Mouse (Mus musculus) megakaryocyte, adult 5-6 weeks (primary cell): ENCODE measurements around the gene Fig4. TPM values are rescaled to one million over a fixed set of nuclear protein-coding genes. Genes with fewer than 3 reads are reported as not detected.
A peak's percentile ranks its signal among the peaks of the same experiment; 100 is the strongest.

Experiments used
- ATAC-seq: 2 replicates; pipeline ENCODE4 v1.8.0; 2016; ENCODE audit warnings: mild to moderate bottlenecking, inconsistent platforms; ENCODE audit not compliant: poor library complexity, severe bottlenecking
- total RNA-seq, 2 experiments: library from RNA; stranded (forward) in 1 of 2; stranded (reverse) in 1 of 2; fragments of 153-499, 151-499 nt in 1 of 2; fragments of 221-1000, 200-1000 nt in 1 of 2; gene quantifications; 2 replicates each; pipeline versions ENCODE4 v1.2.3 to v1.2.4; 2015 to 2017

Fig4 gene
- total RNA-seq (2015) (25.7 and 25.9 TPM in 2 replicates), total RNA-seq (2017) (30.9 and 32.1 TPM in 2 replicates)

DNA sequence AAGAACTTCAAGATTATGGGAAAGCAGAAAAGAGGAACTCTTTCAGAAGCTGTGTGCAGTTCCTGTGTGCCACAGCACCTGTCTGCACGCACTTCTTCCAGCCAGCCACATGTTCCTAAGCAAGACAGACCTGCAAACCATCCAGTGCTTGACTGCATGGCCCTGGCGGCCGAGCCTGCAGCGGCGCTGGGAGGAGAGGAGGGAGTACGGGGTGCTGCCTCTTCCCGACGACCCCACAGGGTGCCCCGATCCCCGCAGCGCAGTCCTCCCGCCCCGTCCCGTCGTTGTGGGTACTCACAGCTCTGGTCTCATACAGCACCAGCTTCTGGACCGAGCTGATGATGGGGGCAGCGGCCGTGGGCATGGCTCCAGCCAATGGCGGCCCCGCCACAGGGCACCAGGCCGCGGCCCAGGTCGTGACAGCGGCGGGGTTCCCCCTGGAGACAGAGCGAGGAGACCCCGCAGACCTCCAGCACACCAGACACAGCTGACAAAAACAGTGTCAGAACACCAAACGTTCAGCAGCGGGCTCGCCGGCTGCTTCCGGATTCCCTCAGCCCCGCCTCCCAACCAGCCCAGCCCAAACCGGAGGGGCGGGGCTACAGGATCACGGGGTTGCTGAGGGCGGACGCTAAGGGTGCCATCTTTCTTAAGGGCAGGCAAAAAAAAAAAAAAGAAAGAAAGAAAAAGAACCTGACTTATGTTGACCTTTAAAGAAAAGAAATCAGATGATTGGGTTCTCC lies at the start of gene Fig4:
TSS of gene Fig4 (minus strand) at position 572 of the 743 bp plus-strand sequence.
- peak; percentile 94 for ATAC-seq

DNA sequence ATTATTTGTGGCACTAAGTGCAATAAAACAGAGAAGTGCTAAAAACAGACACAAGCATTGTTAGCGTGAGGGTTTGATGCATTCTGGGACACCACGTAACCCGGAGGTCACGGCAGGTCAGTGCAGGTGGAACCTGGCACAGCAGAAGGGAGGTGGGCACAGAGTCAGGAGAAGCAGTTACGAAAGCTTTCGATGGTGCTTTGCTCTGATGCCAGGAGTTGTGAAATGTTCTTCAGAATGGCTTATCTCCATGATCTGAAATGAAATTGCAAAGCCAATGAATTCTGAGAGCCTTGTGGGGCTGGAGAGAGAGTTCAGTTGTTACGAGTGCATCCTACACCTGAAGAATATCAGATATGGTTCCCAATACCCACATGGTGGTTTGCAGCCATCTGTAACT lies 38.3 kb upstream of the Fig4 start:
- ATAC-seq = no peak

DNA sequence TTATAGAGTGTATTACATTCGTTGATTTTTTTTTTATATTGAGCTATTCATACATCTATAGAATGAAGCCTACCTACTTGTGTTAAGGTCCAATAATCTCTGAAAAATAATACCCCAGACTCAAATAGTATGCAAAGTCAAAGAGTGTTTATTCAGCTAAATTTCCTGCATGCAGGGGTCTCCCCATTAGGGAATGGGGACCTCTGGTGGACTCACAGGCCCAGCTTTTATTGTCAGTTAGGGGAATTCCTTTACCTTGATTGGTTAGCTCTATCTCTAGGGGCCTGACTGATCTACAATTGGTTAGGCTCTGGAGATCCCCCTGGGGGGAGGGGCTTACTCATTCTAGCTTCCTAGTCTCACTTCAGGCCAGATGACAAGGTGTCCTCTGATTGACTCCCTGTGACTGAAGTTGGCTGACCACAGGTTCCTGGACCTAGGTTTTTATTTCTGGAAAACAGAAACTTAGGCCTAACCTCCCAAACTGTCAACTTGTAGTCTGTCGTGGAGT lies 29.5 kb upstream of the Fig4 start:
- no peak for ATAC-seq

- ATAC-seq = no peak
Measured at GRCm38 (mm10) chr10:41315866-41316265, 12.8 kb upstream of the Fig4 start.

DNA sequence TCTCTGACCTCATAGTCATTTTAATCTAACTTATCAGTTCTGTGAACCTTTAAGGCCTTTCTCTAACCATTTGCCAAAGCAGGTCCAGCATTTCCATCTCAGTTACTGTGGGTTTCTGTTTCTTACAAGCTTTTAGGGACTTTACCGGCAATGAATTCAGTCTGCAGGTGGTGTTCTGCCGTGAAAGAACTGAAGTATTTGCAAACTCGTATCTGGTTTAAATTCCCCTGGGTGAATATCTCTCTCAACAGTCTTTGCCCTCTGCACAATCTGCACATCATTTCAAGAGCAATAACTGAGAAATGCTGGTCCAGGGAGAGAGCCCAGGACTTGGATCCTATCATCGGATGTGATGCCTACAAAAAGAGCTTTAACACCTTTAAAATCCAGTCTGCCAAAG lies 5.1 kb upstream of the Fig4 start:
- ATAC-seq = no peak

- ATAC-seq = no peak
Measured at GRCm38 (mm10) chr10:41304961-41305455, 1.9 kb upstream of the Fig4 start.

GRCm38 (mm10) chr10:41303639-41304444 lies 782 bp upstream of the Fig4 start, which contains the start of gene Ak9:
Gene Ak9 (plus strand): TSS chr10:41303980.
- ATAC-seq = peak; percentile 88

DNA sequence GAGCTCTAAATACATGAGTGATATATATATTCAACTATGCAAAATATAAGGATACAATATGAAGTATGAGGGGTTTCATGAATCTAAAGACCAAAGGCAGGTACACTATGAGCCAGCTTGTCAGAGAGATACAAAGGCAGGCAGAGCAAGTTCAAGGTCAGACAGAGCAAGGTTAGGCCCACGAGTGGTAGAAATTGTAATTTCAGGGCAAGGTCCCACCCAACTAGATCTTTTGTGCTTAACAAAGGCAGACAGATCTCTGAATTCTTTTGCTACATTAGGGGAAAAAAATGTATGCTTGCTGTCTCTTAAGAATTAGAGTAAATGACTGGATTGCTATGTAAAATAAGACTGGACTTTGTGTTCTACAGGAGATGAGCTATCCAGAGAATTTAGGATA lies 2.9 kb downstream of the Fig4 start:
- ATAC-seq = no peak

- ATAC-seq = peak; percentile 27
Measured at GRCm38 (mm10) chr10:41295145-41295544, 7.9 kb downstream of the Fig4 start.

- ATAC-seq = no peak
Measured at GRCm38 (mm10) chr10:41294734-41295133, 8.3 kb downstream of the Fig4 start.

- no peak for ATAC-seq
Measured at GRCm38 (mm10) chr10:41293019-41293418, 10.0 kb downstream of the Fig4 start.

DNA sequence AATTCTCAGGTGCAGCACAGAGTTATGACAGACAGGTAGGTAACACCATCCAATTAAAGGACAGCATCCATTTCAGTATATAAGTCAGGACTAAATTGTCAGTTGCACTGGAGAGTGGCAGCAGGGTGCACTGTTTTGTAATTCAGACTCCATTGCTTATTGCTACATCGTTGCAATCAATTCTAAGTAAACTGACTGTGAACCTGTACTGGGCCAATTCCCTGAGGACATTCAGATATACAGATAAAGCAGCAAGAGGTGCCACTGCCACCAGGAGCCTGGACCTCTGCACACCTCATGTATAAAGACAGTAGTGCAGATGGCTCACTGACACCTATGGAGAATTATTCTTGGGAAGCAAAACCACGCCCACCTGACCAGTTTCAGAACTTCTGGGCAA lies 12.0 kb downstream of the Fig4 start:
- ATAC-seq = no peak

DNA sequence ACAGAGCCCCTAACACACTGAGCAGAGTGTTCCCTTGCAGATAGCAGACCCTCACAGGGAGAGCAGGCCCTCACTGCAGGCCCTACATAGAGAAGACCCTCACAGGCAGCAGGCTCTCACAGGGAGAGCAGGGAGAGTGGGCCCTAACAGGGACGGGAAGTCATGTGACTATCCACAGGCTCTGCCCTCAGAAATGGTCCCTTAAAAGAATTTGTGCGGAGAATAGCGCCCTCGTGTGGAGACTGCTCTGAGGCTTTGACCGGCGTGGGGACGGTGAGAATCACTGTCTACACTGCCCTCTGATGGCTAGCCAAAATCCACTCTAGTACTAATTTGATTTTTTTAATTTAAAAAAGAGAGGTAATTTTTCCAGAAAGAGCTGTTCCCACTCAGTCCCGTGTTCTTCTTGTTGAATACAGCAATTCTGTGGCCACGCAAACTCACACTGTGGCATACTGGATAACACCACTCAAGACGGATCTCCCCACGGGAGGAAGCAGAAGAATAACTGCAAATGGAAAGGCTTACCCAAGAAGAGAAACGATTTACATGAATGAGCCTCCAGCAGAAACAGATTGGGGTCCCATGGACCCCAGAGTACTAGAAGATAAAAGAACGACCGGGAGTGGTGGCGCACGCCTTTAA lies 14.2 kb downstream of the Fig4 start:
- ATAC-seq = peak; percentile 93

DNA sequence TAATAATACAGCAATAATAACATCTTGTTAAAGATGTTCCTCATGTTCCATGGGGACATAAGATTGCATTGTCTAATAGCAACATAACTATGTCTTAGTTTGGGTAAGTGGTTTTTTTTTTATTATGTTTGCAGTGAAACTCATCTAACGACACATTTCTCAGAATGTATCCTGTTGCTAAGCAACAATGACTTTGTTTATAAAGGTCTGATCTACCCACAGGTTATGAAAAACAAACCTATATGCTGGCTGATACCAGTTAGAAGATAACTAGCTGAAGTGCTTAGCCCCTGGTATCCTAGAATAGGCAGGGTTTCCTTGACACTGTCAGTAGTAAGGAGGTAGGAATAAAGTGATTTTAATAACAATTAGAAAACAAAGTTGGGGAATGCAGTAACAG lies 15.0 kb downstream of the Fig4 start:
- no peak for ATAC-seq

DNA sequence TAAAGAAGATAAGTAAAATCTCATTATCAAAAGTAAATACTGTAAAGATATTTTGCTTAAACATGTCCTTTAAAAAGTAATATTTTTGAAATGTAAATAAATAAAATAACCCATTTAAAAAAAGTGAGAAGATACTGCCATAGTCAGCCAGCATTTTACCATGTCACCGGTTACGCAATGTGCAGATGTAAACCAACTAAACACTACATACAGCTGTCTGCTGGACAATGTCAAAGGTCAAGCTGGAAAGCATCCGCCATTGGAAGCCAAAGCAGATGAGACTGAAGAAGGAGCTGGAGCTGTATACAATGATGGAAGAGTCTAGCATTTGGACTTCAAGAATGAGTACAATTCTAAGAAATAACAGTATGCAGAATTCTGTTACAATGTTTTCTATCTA lies 15.4 kb downstream of the Fig4 start:
- no peak for ATAC-seq

DNA sequence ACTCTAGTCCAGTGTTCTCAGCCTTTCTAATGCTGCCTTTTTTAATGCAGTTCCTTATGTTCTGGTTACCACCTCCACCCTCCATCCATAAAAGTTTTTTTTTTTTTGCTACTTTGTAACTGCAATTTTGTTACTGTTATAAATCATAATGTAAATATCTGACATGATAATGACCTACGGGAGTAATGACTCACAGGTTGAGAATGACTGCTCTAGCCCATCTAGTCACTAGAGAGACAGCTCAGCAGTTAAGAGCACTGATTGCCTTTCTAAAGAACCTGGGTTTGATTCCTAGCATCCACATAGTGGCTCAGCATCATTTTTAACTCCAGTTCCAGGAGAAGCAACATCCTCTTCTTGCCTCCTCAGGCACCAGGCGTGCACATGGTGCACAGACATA lies 21.0 kb downstream of the Fig4 start:
- ATAC-seq = no peak

DNA sequence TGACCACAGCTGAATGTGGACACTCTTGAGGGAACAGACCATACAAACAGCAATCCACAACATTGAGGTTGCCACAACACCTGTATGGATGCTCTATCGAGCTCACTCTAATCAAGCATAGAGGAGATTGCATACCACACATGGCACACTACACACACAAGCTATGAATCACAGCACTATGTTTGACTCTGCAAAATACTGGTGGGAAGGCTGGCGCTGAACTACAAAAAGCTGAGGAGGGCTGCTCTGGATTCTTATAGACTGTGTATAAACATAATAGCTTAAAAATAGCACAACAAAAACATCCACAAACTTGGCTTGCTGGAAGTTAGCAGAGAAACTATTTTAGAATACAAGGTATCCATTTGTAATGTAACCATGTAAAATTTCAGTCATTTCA lies 22.3 kb downstream of the Fig4 start:
- ATAC-seq = no peak

DNA sequence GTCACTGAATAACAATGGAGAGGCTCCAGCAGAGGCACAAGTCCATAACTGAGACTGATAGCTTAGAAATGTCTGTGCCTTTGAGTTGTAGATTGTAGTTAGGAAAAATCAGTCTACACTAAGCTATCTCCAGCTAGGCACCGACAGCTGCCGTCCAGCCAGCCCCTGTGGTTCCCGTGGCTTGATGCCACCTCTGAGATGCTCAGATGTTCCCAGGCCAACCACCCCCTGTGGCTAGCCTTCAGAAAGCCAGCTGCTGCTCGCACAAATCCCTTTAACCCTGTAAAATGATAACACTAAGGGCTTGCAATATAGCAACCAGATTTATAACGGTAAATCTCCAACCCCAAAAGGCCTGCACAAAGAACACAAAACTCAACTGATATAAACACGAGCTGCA lies 22.9 kb downstream of the Fig4 start:
- ATAC-seq = no peak

- no peak for ATAC-seq
Measured at GRCm38 (mm10) chr10:41278808-41279207, 24.3 kb downstream of the Fig4 start.

DNA sequence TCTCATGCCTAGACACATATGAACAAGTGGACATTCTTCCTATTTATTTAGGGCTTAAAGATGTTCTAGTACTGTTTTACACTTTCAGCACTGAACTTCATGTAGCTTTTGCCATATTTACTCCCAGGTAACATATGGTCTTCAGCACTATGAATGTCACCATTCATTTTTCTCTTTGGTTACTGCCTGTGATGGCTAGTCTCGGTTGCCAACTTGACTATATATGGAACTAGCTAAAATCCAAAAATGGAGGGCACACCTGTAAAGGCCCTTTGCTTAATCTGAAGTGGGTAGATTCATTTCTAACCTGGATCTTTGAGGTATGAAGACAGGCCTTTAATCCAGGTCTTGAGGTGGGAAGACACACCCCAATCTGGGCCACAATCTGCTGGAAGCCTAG lies 28.2 kb downstream of the Fig4 start:
- no peak for ATAC-seq

DNA sequence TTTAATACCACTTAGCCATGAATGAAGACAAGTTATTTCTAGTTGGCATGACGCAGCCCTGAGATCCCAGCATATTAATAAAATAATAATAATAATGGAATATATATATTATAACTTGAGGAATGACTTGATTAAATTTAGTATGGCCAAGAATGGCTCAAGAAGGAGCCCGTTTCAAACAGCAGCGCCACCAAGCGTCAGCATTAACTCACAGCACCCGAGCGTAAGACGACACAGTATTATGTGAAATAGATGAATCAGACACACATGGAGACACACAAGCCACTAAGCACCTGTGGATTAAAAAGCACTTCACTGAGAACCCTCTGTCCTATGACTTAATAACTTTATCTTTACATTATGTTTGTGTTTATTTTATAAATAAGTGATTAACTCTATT lies 31.2 kb downstream of the Fig4 start:
- no peak for ATAC-seq
